Mouse (Mus musculus): Measurements from ENCODE around the gene Rab31. TPM values are rescaled to one million over a fixed set of nuclear protein-coding genes. Genes with fewer than 3 reads are reported as not detected.

The Rab31 gene
- polyA plus RNA-seq, 1 experiment from 2014 or later, result 23.5 TPM

DNA sequence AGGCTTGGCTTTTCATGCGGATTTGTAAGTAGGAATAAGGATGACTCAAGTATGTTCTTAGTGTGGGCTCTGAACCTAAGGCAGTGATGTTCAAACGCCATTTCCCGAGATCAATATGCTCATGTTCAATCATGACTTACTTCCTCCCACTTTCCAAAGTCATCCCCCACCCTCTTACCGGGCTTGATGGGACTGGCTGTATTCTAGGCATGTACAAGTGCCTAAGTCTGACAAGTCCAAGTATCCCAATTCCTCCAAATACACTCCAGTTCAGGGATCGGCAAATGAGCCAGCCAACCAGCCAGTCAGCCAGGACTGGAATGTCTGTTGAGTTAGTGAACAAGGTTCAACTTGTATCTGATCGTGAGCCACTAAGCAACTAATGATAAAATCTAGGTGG, 146.3 kb downstream of the Rab31 start:
- no peak for TF ChIP-seq CTCF (IDR thresholded peaks at IDR 0.05; ENCODE audit: low read depth)
- TF ChIP-seq EP300 (optimal IDR thresholded peaks at IDR 0.05), result no peak
- peak; percentile 6 for DNase-seq (ENCODE audit: low spot score)
- Histone ChIP-seq H3K9me3 (ENCODE audit: control insufficient read depth, low read length) (no peaks in the 10 kb centered on the region), H3K4me2 (replicated peaks; ENCODE audit: low read depth) (no peak overlapping the region), H3K36me3 (ENCODE audit: control insufficient read depth, insufficient read depth, low read length) (no peaks in the 10 kb centered on the region), H3K4me3 (ENCODE audit: low read depth, low read length) (no peak overlapping the region), H3K4me1 (replicated peaks; ENCODE audit: control insufficient read depth, insufficient read depth) (no peaks in the 10 kb centered on the region), H3K27ac (replicated peaks) (no peak overlapping the region), H3K9ac (ENCODE audit: low read length) (no peak overlapping the region), H3K27me3 (ENCODE audit: control insufficient read depth, insufficient read depth, low read length) (no peaks in the 10 kb centered on the region)
- no peak for ATAC-seq (ENCODE audit: low FRiP score, low TSS enrichment)
- WGBS, result 88% methylated on average over 6 of the region's 6 CpGs

- Histone ChIP-seq H3K27ac (replicated peaks) (no peak overlapping the region), H3K9me3 (ENCODE audit: control insufficient read depth, low read length) (no peaks in the 10 kb centered on the region), H3K27me3 (ENCODE audit: control insufficient read depth, insufficient read depth, low read length) (no peaks in the 10 kb centered on the region), H3K4me3 (ENCODE audit: low read depth, low read length) (no peak overlapping the region), H3K4me1 (replicated peaks; ENCODE audit: control insufficient read depth, insufficient read depth) (no peaks in the 10 kb centered on the region), H3K36me3 (ENCODE audit: control insufficient read depth, insufficient read depth, low read length) (no peaks in the 10 kb centered on the region), H3K4me2 (replicated peaks; ENCODE audit: low read depth) (no peak overlapping the region), H3K9ac (ENCODE audit: low read length) (no peak overlapping the region)
- ATAC-seq (ENCODE audit: low FRiP score, low TSS enrichment) (no peak), DNase-seq (ENCODE audit: low spot score) (no peak)
- 82% methylated on average over 6 of the region's 6 CpGs for WGBS
- TF ChIP-seq EP300 (optimal IDR thresholded peaks at IDR 0.05) (no peak), CTCF (IDR thresholded peaks at IDR 0.05; ENCODE audit: low read depth) (no peak)
Observed at GRCm38 (mm10) chr17:65625563-65625962, 147.0 kb downstream of the Rab31 start.

GRCm38 (mm10) chr17:65623130-65623529, 149.4 kb downstream of the Rab31 start:
- H3K27me3 ChIP-seq (ENCODE audit: control insufficient read depth, insufficient read depth, low read length), result no peaks in the 10 kb centered on the region
- ATAC-seq (ENCODE audit: low FRiP score, low TSS enrichment), result no peak
- H3K4me1 ChIP-seq (replicated peaks; ENCODE audit: control insufficient read depth, insufficient read depth), result no peaks in the 10 kb centered on the region
- H3K9me3 ChIP-seq (ENCODE audit: control insufficient read depth, low read length), result no peaks in the 10 kb centered on the region
- no peak overlapping the region for H3K27ac ChIP-seq (replicated peaks)
- DNase-seq (ENCODE audit: low spot score), result no peak
- no peaks in the 10 kb centered on the region for H3K36me3 ChIP-seq (ENCODE audit: control insufficient read depth, insufficient read depth, low read length)
- TF ChIP-seq CTCF (IDR thresholded peaks at IDR 0.05; ENCODE audit: low read depth) (no peak), EP300 (optimal IDR thresholded peaks at IDR 0.05) (no peak)
- no peak overlapping the region for H3K4me3 ChIP-seq (ENCODE audit: low read depth, low read length)
- H3K9ac ChIP-seq (ENCODE audit: low read length), result no peak overlapping the region
- no peak overlapping the region for H3K4me2 ChIP-seq (replicated peaks; ENCODE audit: low read depth)

DNA sequence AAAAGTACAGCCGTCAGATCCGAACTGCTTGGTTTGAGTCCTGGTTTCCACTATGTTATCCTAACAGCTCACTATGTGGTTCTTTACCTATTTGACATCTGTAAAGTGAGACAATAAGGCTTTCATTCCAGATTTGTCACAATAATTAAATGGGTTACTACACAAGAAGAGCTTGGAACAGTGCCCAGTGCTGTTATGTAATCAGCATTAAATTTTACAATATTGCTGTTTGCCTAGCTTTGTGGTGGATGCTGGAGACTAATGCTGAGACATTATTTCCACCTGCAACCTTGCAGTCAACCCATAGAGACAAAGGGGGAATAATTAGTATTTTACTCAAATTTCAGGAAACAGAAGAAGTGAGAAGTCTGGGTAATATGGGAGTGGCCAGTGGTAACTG, 154.1 kb downstream of the Rab31 start:
- ATAC-seq (ENCODE audit: low FRiP score, low TSS enrichment), result no peak
- no peak overlapping the region for H3K9ac ChIP-seq (ENCODE audit: low read length)
- no peaks in the 10 kb centered on the region for H3K27me3 ChIP-seq (ENCODE audit: control insufficient read depth, insufficient read depth, low read length)
- WGBS, result 69% methylated on average over 2 of the region's 2 CpGs
- TF ChIP-seq EP300 (optimal IDR thresholded peaks at IDR 0.05) (no peak), CTCF (IDR thresholded peaks at IDR 0.05; ENCODE audit: low read depth) (no peak)
- H3K4me1 ChIP-seq (replicated peaks; ENCODE audit: control insufficient read depth, insufficient read depth), result no peaks in the 10 kb centered on the region
- H3K4me2 ChIP-seq (replicated peaks; ENCODE audit: low read depth), result no peak overlapping the region
- H3K36me3 ChIP-seq (ENCODE audit: control insufficient read depth, insufficient read depth, low read length), result no peaks in the 10 kb centered on the region
- no peaks in the 10 kb centered on the region for H3K9me3 ChIP-seq (ENCODE audit: control insufficient read depth, low read length)
- H3K27ac ChIP-seq (replicated peaks), result no peak overlapping the region
- DNase-seq (ENCODE audit: low spot score), result no peak
- no peak overlapping the region for H3K4me3 ChIP-seq (ENCODE audit: low read depth, low read length)

- ATAC-seq (ENCODE audit: low FRiP score, low TSS enrichment), result no peak
- Histone ChIP-seq H3K9me3 (ENCODE audit: control insufficient read depth, low read length) (no peaks in the 10 kb centered on the region), H3K4me1 (replicated peaks; ENCODE audit: control insufficient read depth, insufficient read depth) (no peaks in the 10 kb centered on the region), H3K27ac (replicated peaks) (no peak overlapping the region), H3K27me3 (ENCODE audit: control insufficient read depth, insufficient read depth, low read length) (no peaks in the 10 kb centered on the region), H3K4me3 (ENCODE audit: low read depth, low read length) (no peak overlapping the region), H3K9ac (ENCODE audit: low read length) (no peak overlapping the region), H3K36me3 (ENCODE audit: control insufficient read depth, insufficient read depth, low read length) (no peaks in the 10 kb centered on the region), H3K4me2 (replicated peaks; ENCODE audit: low read depth) (no peak overlapping the region)
- 33% methylated on average over 3 of the region's 3 CpGs for WGBS
- TF ChIP-seq CTCF (IDR thresholded peaks at IDR 0.05; ENCODE audit: low read depth) (0 out of 2 replicates have a peak, but pooled peaks have one; percentile 13), EP300 (optimal IDR thresholded peaks at IDR 0.05) (no peak)
- no peak for DNase-seq (ENCODE audit: low spot score)
Observed at GRCm38 (mm10) chr17:65615678-65616077, 156.9 kb downstream of the Rab31 start.

- H3K9me3 ChIP-seq (ENCODE audit: control insufficient read depth, low read length), result no peaks in the 10 kb centered on the region
- WGBS, result under 1% methylated on average over 9 of the region's 9 CpGs
- no peak for ATAC-seq (ENCODE audit: low FRiP score, low TSS enrichment)
- peak overlapping the region; percentile 60 for H3K4me2 ChIP-seq (replicated peaks; ENCODE audit: low read depth)
- TF ChIP-seq CTCF (IDR thresholded peaks at IDR 0.05; ENCODE audit: low read depth) (no peak), EP300 (optimal IDR thresholded peaks at IDR 0.05) (no peak)
- no peaks in the 10 kb centered on the region for H3K27me3 ChIP-seq (ENCODE audit: control insufficient read depth, insufficient read depth, low read length)
- no peaks in the 10 kb centered on the region for H3K36me3 ChIP-seq (ENCODE audit: control insufficient read depth, insufficient read depth, low read length)
- H3K4me3 ChIP-seq (ENCODE audit: low read depth, low read length), result peak overlapping the region; percentile 100
- H3K4me1 ChIP-seq (replicated peaks; ENCODE audit: control insufficient read depth, insufficient read depth), result 0 out of 2 replicates have a peak, but pooled peaks cover 1% of the 10 kb centered on the region
- H3K9ac ChIP-seq (ENCODE audit: low read length), result peak overlapping the region; percentile 97
- peak overlapping the region; percentile 99 for H3K27ac ChIP-seq (replicated peaks)
- no peak for DNase-seq (ENCODE audit: low spot score)
Observed at GRCm38 (mm10) chr17:65614431-65614830, 158.1 kb downstream of the Rab31 start.

Measured in stomach, postnatal 0 days (tissue).